Mouse (Mus musculus) heart, postnatal 0 days (tissue): ENCODE measurements around the gene Carmil2. TPM values are rescaled to one million over a fixed set of nuclear protein-coding genes. Genes with fewer than 3 reads are reported as not detected.

Experiments
- ATAC-seq: fragments of 200-750 bp; cut with Nextera tagmentation; 2 replicates; pipeline ENCODE4 v1.8.0; 2017; ENCODE audit warnings: low read depth, moderate number of reproducible peaks, moderate library complexity; ENCODE audit not compliant: insufficient read depth
- DNase-seq: peaks from one replicate; pipeline ENCODE4 v3.0.0-alpha.2; 2016; ENCODE audit warnings: low spot score
- H3K27ac ChIP-seq: fragments of 300-500 bp; sonication (generic); 2 replicates; pipeline ENCODE4 v1.5.1; 2014; ENCODE audit warnings: low read depth, mild to moderate bottlenecking
- H3K27me3 ChIP-seq: fragments of 300-500 bp; sonication (generic); 2 replicates; pipeline ENCODE4 v1.6.1; 2014; ENCODE audit warnings: low read length, mixed read lengths; ENCODE audit not compliant: control insufficient read depth, insufficient read depth
- H3K36me3 ChIP-seq: fragments of 300-500 bp; sonication (generic); replicated peaks from 2 replicates; pipeline ENCODE4 v1.6.1; 2014; ENCODE audit warnings: low read length, mixed read lengths; ENCODE audit not compliant: control insufficient read depth, insufficient read depth
- H3K4me1 ChIP-seq: fragments of 300-500 bp; sonication (generic); 2 replicates; pipeline ENCODE4 v1.6.1; 2014; ENCODE audit warnings: antibody characterized with exemption; ENCODE audit not compliant: control insufficient read depth, insufficient read depth
- H3K4me2 ChIP-seq: fragments of 300-500 bp; sonication (generic); 2 replicates; pipeline ENCODE4 v1.6.1; 2014; ENCODE audit warnings: low read depth, mild to moderate bottlenecking, low read length, moderate library complexity
- H3K4me3 ChIP-seq: fragments of 300-500 bp; sonication (generic); 2 replicates; pipeline ENCODE4 v1.5.1; 2014; ENCODE audit warnings: low read depth, low read length
- H3K9ac ChIP-seq: fragments of 300-500 bp; sonication (generic); replicated peaks from 2 replicates; pipeline ENCODE4 v1.6.1; 2014; ENCODE audit warnings: low read depth, low read length, mixed read lengths
- H3K9me3 ChIP-seq: fragments of 300-500 bp; sonication (generic); replicated peaks from 2 replicates; pipeline ENCODE4 v1.6.1; 2016; ENCODE audit warnings: low read length; ENCODE audit not compliant: control insufficient read depth
- CTCF ChIP-seq: IDR thresholded peaks from 2 replicates; pipeline ENCODE4 v1.5.1; 2016; ENCODE audit warnings: antibody characterized with exemption, control low read depth, low read depth
- EP300 ChIP-seq: IDR thresholded peaks from 2 replicates; pipeline ENCODE4 v1.6.1; 2016; ENCODE audit warnings: antibody characterized with exemption, low read depth
- WGBS: fragments of 180-500 bp; shearing (Covaris S2); extraction: QIAGEN DNeasy Blood & Tissue Kit; methylation state at CpG from one replicate; pipeline ENCODE4 v1.1.7; 2014; 5-methylcytosine and 5-hydroxymethylcytosine counted together
- polyA plus RNA-seq: library from polyadenylated mRNA; unstranded; fragments of >200 nt; fragmentation: Nextera tagmentation; extraction: Ambion mirVana; gene quantifications from 2 replicates; pipeline ENCODE4 v1.2.1, GENCODE M21; 2015
- total RNA-seq: library from RNA; depleted of rRNA; stranded (reverse); fragments of >200 nt; gene quantifications from 2 replicates; pipeline ENCODE4 v1.2.3, GENCODE M21; 2014; ENCODE audit warnings: low replicate concordance

The Carmil2 gene
- total and polyA plus RNA-seq, 2 experiments from 2014 or later: 0.05 to 1.3 TPM

DNA sequence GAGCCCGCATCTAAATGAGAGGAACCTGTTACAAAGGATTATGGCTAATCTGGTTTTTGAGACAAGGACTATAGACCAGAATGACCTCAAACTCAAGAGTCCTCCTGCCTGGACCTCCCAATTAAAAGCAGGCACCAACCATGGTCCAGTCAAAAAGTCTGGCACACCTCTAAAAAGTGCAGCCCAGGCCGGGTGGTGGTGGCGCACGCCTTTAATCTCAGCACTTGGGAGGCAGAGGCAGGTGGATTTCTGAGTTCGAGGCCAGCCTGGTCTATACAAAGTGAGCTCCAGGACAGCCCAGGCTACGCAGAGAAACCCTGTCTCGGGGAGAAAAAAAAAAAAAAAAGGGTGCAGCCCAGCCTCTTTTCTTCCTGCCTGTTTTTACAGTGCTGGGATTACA is 749 bp upstream of the Carmil2 start:
- DNase-seq (no peak), ATAC-seq (no peak)
- Histone ChIP-seq H3K4me1 (no peaks in the 10 kb centered on the region), H3K4me2 (peak overlapping the region; percentile 43), H3K9ac (no peak overlapping the region), H3K27ac (peak overlapping the region; percentile 22; the same call in 1 of the 2 replicates), H3K36me3 (peaks cover 40% of the 10 kb centered on the region), H3K27me3 (0 out of 2 replicates have a peak, but pooled peaks cover 5% of the 10 kb centered on the region), H3K9me3 (no peaks in the 10 kb centered on the region), H3K4me3 (no peak overlapping the region)
- TF ChIP-seq CTCF (no peak), EP300 (no peak)
- 74% methylated on average over 7 of the region's 7 CpGs for WGBS

DNA sequence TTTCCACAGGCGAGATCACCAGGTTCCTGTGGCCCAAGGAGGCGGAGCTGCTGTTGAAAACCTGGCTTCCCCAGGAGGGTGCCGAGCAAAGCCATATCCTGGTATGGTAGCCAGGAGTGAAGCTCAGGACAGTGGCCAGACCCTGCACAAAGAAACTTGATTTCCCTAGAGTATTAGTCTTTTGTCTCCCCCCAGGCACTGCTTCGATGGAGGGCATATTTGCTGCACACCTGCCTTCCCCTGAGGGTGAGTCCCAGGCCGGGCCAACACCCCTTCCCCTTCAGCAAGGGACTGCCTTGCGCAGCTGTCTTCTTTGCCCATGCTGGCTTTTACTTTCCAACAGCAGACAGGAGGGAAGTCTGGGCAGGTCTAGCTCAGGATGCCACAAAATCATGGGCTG is 477 bp downstream of the Carmil2 start:
- Histone ChIP-seq H3K4me3 (peak overlapping the region; percentile 22; the same call in 1 of the 2 replicates), H3K9me3 (no peaks in the 10 kb centered on the region), H3K4me1 (no peaks in the 10 kb centered on the region), H3K27me3 (0 out of 2 replicates have a peak, but pooled peaks cover 5% of the 10 kb centered on the region), H3K9ac (no peak overlapping the region; the same call in 1 of the 2 replicates), H3K4me2 (peak overlapping the region; percentile 43; the same call in 1 of the 2 replicates), H3K36me3 (peaks cover 28% of the 10 kb centered on the region), H3K27ac (peak overlapping the region; percentile 14; the same call in 1 of the 2 replicates)
- no peak for ATAC-seq
- WGBS: 69% methylated on average over 6 of the region's 6 CpGs
- TF ChIP-seq EP300 (no peak), CTCF (no peak)
- no peak for DNase-seq

- ATAC-seq (no peak), DNase-seq (no peak)
- WGBS: 64% methylated on average over 8 of the region's 8 CpGs
- H3K27me3 ChIP-seq: 0 out of 2 replicates have a peak, but pooled peaks cover 5% of the 10 kb centered on the region
- no peaks in the 10 kb centered on the region for H3K9me3 ChIP-seq
- H3K36me3 ChIP-seq: peaks cover 19% of the 10 kb centered on the region
- H3K9ac ChIP-seq: no peak overlapping the region
- TF ChIP-seq CTCF: no peak
- TF ChIP-seq EP300: no peak
- no peak overlapping the region for H3K4me2 ChIP-seq
- H3K27ac ChIP-seq: no peak overlapping the region
- no peak overlapping the region for H3K4me3 ChIP-seq
- no peaks in the 10 kb centered on the region for H3K4me1 ChIP-seq
Observed at GRCm38 (mm10) chr8:105687512-105687911, 1.4 kb downstream of the Carmil2 start.

- 0 out of 2 replicates have a peak, but pooled peaks cover 6% of the 10 kb centered on the region for H3K9me3 ChIP-seq
- DNase-seq (no peak), ATAC-seq (no peak)
- H3K9ac ChIP-seq: no peak overlapping the region
- TF ChIP-seq EP300 (no peak), CTCF (no peak)
- H3K27ac ChIP-seq: no peak overlapping the region
- H3K36me3 ChIP-seq: peaks cover 12% of the 10 kb centered on the region
- 0 out of 2 replicates have a peak, but pooled peaks cover 5% of the 10 kb centered on the region for H3K27me3 ChIP-seq
- no peak overlapping the region for H3K4me2 ChIP-seq
- 31% methylated on average over 14 of the region's 14 CpGs for WGBS
- no peaks in the 10 kb centered on the region for H3K4me1 ChIP-seq
- no peak overlapping the region for H3K4me3 ChIP-seq
Observed at GRCm38 (mm10) chr8:105688242-105688752, 2.2 kb downstream of the Carmil2 start.

DNA sequence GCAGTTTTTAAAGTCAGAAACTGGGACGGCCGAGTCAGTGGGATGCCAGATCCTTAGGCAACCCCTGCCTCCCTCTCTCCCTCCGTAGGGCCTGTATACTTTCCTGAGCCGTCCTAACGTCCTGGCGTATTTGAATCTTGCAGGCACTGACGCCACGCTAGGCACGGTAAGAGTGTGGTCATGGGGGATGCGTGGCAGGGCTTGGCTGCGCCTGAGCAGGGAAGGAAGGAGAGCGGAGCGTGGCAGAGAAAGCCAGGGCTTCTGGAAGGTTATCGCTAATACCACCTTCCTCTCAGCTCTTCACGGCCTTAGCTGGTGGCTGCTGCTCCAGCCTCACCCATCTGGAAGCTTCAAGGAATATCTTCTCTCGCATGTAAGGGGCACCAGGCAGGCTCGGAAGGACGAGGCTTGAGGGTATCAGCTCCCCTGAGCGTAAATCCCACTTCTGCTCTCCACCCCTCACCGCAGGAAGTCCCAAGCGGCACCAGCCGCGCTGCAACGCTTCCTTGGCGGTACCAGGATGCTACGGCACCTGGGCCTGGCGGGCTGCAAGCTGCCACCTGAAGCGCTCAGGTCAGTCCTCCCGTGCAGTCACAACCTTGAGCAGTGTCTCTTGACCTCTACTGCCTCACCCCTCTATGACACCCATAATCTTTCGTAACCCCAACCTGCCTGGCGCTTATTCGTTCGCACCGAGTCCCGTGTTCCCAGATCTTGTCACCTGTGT is 3.3 kb downstream of the Carmil2 start:
- H3K4me2 ChIP-seq: no peak overlapping the region
- no peak overlapping the region for H3K27ac ChIP-seq
- no peak overlapping the region for H3K9ac ChIP-seq
- no peak for DNase-seq
- 0 out of 2 replicates have a peak, but pooled peaks cover 6% of the 10 kb centered on the region for H3K9me3 ChIP-seq
- no peak overlapping the region for H3K4me3 ChIP-seq
- H3K27me3 ChIP-seq: peaks cover 9% of the 10 kb centered on the region; the same call in 1 of the 2 replicates
- TF ChIP-seq EP300 (no peak), CTCF (no peak)
- no peak for ATAC-seq
- 0 out of 2 replicates have a peak, but pooled peaks cover under 1% of the 10 kb centered on the region for H3K36me3 ChIP-seq
- WGBS: 55% methylated on average over 35 of the region's 35 CpGs
- peaks cover 6% of the 10 kb centered on the region for H3K4me1 ChIP-seq
